Mouse (Mus musculus) liver, adult 2 months (tissue): ENCODE measurements around the gene Fam166b. TPM values are rescaled to one million over a fixed set of nuclear protein-coding genes. Genes with fewer than 3 reads are reported as not detected.

Experiments used
- DNase-seq: peaks from one replicate; pipeline ENCODE4 v3.0.0-alpha.2; 2011; ENCODE audit warnings: low read depth, low spot score; ENCODE audit errors: extremely low read depth
- H3K27ac ChIP-seq: fragments of 200-500 bp; replicated peaks from 2 replicates; pipeline ENCODE4 v1.5.1; 2012; ENCODE audit warnings: low read depth, mild to moderate bottlenecking, control low read depth, inconsistent platforms, low read length; ENCODE audit not compliant: insufficient read depth
- H3K27me3 ChIP-seq: fragments of 200-500 bp; 2 replicates; pipeline ENCODE4 v1.6.1; 2012; ENCODE audit warnings: mild to moderate bottlenecking, moderate library complexity, low read length, inconsistent platforms; ENCODE audit not compliant: control insufficient read depth, insufficient read depth
- H3K36me3 ChIP-seq: fragments of 200-500 bp; 2 replicates; pipeline ENCODE4 v1.6.1; 2012; ENCODE audit warnings: low read length, inconsistent platforms; ENCODE audit not compliant: control insufficient read depth, insufficient read depth
- H3K4me1 ChIP-seq: fragments of 200-500 bp; 2 replicates; pipeline ENCODE4 v1.6.1; 2011; ENCODE audit warnings: low read length; ENCODE audit not compliant: control insufficient read depth, insufficient read depth
- H3K4me3 ChIP-seq: fragments of 200-500 bp; 2 replicates; pipeline ENCODE4 v1.5.1; 2011; ENCODE audit warnings: low read depth, mild to moderate bottlenecking, control low read depth, low read length, moderate library complexity; ENCODE audit not compliant: insufficient read depth
- H3K79me2 ChIP-seq: fragments of 200-500 bp; 2 replicates; pipeline ENCODE4 v1.6.1; 2012; ENCODE audit warnings: inconsistent platforms, mild to moderate bottlenecking, low read length, moderate library complexity; ENCODE audit not compliant: control insufficient read depth, insufficient read depth
- H3K9ac ChIP-seq: fragments of 200-500 bp; 2 replicates; pipeline ENCODE4 v1.6.1; 2012; ENCODE audit warnings: low read depth, mild to moderate bottlenecking, control low read depth, inconsistent platforms, low read length
- CTCF ChIP-seq: fragments of 200-500 bp; IDR thresholded peaks from 2 replicates; pipeline ENCODE4 v1.5.1; 2011; ENCODE audit warnings: low read depth, low read length, control low read depth
- POLR2A ChIP-seq: fragments of 200-500 bp; IDR thresholded peaks from 2 replicates; pipeline ENCODE4 v1.6.1; 2011; ENCODE audit warnings: low read length, control low read depth; ENCODE audit not compliant: insufficient read depth; ENCODE audit errors: extremely low read depth
- WGBS: fragments of 180-500 bp; shearing (Covaris S2); methylation state at CpG from one replicate; pipeline ENCODE4 v1.1.7; 2018; 5-methylcytosine and 5-hydroxymethylcytosine counted together
- polyA plus RNA-seq: library from polyadenylated mRNA; depleted of rRNA; stranded (reverse); fragments of >200 nt; gene quantifications from 2 replicates; pipeline ENCODE4 v1.2.3, GENCODE M21; 2012
- total RNA-seq: library from RNA; depleted of rRNA; stranded (reverse); fragments of >200 nt; gene quantifications from 2 replicates; pipeline ENCODE4 v1.2.3, GENCODE M21; 2014

The Fam166b gene
- total and polyA plus RNA-seq, 2 experiments = not detected

DNA sequence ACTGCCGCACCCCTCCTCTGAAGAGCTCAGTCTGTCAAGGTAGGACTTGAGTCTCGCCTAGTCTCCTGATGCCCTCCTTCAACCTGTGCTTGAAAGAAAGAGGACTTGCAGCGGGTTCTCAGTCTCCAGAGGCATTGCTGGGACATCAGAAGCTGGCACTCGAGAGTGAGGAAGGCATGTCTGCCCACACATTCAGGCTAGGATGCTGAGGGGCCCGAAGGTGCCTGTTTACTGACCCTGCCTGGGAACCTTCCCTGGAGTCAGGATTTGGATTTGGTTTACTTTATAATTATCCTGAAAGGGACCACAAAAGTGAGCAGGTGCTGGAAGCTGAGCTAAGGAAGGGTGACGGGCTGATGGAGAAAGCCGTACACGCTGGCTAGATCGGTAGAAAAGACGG, 27.4 kb downstream of the Fam166b start:
- H3K79me2 ChIP-seq = peaks cover 42% of the 10 kb centered on the region; the same call in 1 of the 2 replicates
- H3K4me3 ChIP-seq = no peak overlapping the region
- H3K36me3 ChIP-seq = no peaks in the 10 kb centered on the region
- H3K27ac ChIP-seq = no peak overlapping the region
- H3K9ac ChIP-seq = no peak overlapping the region
- peaks cover 22% of the 10 kb centered on the region for H3K4me1 ChIP-seq
- 97% methylated on average over 10 of the region's 10 CpGs for WGBS
- H3K27me3 ChIP-seq = no peaks in the 10 kb centered on the region
- TF ChIP-seq CTCF (no peak), POLR2A (no peak)
- DNase-seq = no peak

DNA sequence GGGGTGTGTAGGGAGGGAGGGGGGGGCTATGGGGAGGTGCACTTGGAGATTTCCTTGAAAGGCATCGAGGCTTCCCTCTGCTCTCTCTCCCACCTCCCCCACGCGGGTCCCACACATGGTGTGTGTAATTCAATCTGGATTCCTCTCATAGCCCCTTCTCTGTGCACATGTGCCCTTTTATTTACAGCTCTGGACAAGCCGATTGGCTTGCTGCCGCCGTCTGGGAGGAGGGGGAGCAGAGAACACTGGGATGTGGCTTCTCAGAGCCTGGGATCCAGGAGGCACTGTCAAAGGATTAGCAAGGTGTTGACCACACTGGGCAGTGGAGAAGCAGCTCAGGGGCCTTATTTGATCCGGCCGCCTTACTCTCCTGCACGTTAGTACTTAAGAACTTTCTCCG, 28.0 kb downstream of the Fam166b start:
- WGBS = 70% methylated on average over 10 of the region's 10 CpGs
- DNase-seq = no peak

DNA sequence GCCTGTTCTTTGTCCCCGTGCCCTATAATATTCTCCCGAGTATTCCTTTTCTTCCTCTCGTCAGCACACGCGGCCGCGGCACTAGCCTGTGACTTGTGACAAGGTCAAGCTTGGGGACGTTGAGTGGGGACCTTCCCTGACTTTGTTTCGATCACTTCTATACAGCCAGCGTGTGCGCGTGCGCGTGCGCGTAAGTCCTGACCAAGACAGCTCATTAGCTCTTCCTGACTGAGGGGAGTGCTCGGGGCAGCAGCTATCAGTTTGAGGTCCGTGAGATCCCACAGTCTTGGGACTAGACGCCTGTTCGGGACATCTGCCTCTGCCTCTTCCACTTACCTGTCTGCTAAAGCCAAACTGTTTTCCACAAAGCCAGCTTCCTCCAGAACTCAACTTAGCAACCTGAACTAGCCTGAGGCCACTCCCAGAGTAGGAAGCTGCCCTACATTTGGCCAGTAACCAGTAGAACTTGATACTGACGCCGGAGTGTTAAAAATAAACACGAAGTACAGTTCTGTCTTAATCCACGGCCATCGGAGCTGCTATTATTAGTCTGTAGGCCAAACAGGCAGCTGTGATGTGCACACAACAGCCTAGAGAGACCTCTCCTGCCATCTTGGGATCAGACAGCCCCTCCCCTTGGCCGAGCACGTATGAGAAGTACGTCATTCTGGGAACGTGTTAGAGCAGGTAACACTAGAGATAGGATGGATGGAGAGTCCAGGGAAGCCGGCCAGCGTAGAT, 29.4 kb downstream of the Fam166b start:
- H3K27ac ChIP-seq = peak overlapping the region; percentile 53
- H3K9ac ChIP-seq = peak overlapping the region; percentile 9
- peaks cover 25% of the 10 kb centered on the region for H3K4me1 ChIP-seq
- TF ChIP-seq CTCF (no peak), POLR2A (no peak)
- no peaks in the 10 kb centered on the region for H3K27me3 ChIP-seq
- WGBS = 60% methylated on average over 31 of the region's 31 CpGs
- H3K36me3 ChIP-seq = no peaks in the 10 kb centered on the region
- H3K79me2 ChIP-seq = peaks cover 44% of the 10 kb centered on the region; the same call in 1 of the 2 replicates
- peak; percentile 71 for DNase-seq
- peak overlapping the region; percentile 24; the same call in 1 of the 2 replicates for H3K4me3 ChIP-seq

More for the DNA sequence above, 28.0 kb downstream of the Fam166b start:
- TF ChIP-seq POLR2A = no peak
- no peak for TF ChIP-seq CTCF
- H3K79me2 ChIP-seq = peaks cover 40% of the 10 kb centered on the region; the same call in 1 of the 2 replicates
- H3K4me1 ChIP-seq = peaks cover 22% of the 10 kb centered on the region
- no peak overlapping the region for H3K4me3 ChIP-seq
- no peak overlapping the region for H3K27ac ChIP-seq
- no peak overlapping the region for H3K9ac ChIP-seq
- no peaks in the 10 kb centered on the region for H3K27me3 ChIP-seq
- H3K36me3 ChIP-seq = no peaks in the 10 kb centered on the region

DNA sequence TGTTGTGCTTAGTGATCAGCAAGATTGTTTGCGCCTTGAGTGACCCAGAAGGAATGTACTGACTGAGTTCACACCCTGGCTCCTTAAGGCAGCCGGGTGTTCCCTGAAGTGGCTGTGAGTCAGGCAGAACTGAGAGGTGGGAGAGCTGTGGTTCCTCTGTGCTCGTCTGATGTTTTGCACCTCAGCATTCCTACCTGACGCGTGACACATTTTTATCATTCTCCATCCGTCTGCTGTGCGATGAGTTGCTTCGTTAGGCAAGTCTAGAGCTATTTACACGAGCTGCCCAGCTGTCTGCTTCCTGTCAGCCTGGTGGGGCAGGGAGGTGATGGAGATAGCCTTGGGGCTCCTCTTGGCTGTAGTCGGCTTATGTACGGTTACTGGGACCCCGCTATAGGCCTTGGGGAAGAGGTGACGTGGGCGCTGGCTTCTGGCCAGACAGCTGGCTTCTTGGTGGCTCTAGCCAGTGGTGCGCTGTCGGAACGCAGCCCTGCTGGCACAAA, 30.1 kb downstream of the Fam166b start:
- H3K4me3 ChIP-seq = peak overlapping the region; percentile 24; the same call in 1 of the 2 replicates
- no peaks in the 10 kb centered on the region for H3K27me3 ChIP-seq
- TF ChIP-seq POLR2A (no peak), CTCF (no peak)
- no peak for DNase-seq
- H3K9ac ChIP-seq = peak overlapping the region; percentile 9
- peaks cover 39% of the 10 kb centered on the region; the same call in 1 of the 2 replicates for H3K79me2 ChIP-seq
- H3K4me1 ChIP-seq = peaks cover 28% of the 10 kb centered on the region
- WGBS = 69% methylated on average over 17 of the region's 17 CpGs
- no peaks in the 10 kb centered on the region for H3K36me3 ChIP-seq
- peak overlapping the region; percentile 53 for H3K27ac ChIP-seq

DNA sequence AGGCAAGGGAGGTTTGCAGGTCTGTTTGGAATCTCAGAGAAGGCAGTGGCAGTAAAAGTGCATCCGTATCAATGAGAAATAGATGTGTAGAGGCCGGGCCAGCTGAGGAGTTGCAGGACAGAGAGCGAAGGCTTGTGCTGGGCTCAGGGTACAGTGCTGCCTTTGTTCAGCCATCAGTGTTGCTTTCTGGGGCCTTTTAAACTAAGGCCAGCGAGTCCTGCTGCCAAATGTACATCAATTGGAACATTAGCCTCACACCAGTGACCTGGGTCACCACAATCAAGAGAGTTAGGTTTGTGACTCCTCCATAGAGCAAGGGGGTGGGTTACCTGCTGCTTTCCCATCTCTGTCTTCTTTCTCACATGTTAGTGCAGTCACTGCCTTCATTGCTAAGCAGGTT, 30.9 kb downstream of the Fam166b start:
- no peak overlapping the region for H3K27ac ChIP-seq
- H3K4me3 ChIP-seq = no peak overlapping the region
- WGBS = 88% methylated on average over 4 of the region's 4 CpGs
- no peak for DNase-seq
- H3K36me3 ChIP-seq = no peaks in the 10 kb centered on the region
- H3K4me1 ChIP-seq = peaks cover 34% of the 10 kb centered on the region
- H3K27me3 ChIP-seq = no peaks in the 10 kb centered on the region
- H3K79me2 ChIP-seq = peaks cover 34% of the 10 kb centered on the region; the same call in 1 of the 2 replicates
- TF ChIP-seq POLR2A = no peak
- TF ChIP-seq CTCF = no peak
- H3K9ac ChIP-seq = no peak overlapping the region

DNA sequence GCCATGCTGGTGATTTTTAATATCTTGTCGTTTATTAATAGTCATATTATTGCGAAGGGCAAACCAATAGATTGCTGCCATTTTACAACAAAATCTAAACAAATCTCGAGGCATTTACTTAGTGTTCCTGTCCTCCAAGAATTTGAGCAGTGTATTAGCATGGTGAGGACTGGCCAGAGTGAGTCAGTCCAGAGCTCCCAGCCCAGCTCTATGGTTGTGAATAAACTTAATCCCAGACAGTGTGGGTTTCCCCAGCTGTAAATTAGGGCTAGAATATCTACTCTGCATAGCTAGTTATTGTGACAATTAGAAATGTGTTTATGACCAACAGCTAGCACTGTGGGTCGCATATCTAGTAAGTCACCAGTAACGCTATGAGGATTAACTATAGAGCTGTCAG, 32.6 kb downstream of the Fam166b start:
- no peaks in the 10 kb centered on the region for H3K27me3 ChIP-seq
- no peak for DNase-seq
- H3K36me3 ChIP-seq = no peaks in the 10 kb centered on the region
- H3K27ac ChIP-seq = no peak overlapping the region
- 89% methylated on average over 5 of the region's 5 CpGs for WGBS
- no peak overlapping the region for H3K4me3 ChIP-seq
- H3K4me1 ChIP-seq = peaks cover 34% of the 10 kb centered on the region
- TF ChIP-seq POLR2A (no peak), CTCF (no peak)
- H3K9ac ChIP-seq = no peak overlapping the region
- peaks cover 34% of the 10 kb centered on the region; the same call in 1 of the 2 replicates for H3K79me2 ChIP-seq
